Mouse (Mus musculus): ENCODE results near the gene Tmem235. TPM values are rescaled to one million over a fixed set of nuclear protein-coding genes. Genes with fewer than 3 reads are reported as not detected.
A peak's percentile ranks its signal among the peaks of the same experiment; 100 is the strongest.
"Not testable (repeated sequence)": the region's sequence is repeated elsewhere in the genome, so short reads cannot be mapped to it uniquely, and the experiment has no call there.

Tmem235 gene
- polyA plus RNA-seq, 1 experiment from 2014 or later: not detected

GRCm38 (mm10) chr11:117825333-117826101 lies 35.0 kb upstream of the Tmem235 start, which contains the start of the genes Afmid and Tk1:
Afmid (plus strand) TSS chr11:117825924.
Tk1 (minus strand) TSS chr11:117826092.
- Histone ChIP-seq H3K27me3 (no peaks in the 10 kb centered on the region), H3K9me3 (no peaks in the 10 kb centered on the region), H3K4me1 (replicated peaks) (peaks cover 39% of the 10 kb centered on the region), H3K9ac (peak within 1 kb of the TSS; percentile 37), H3K4me2 (peak within 1 kb of the TSS; percentile 67), H3K36me3 (no peaks in the 10 kb centered on the region), H3K27ac (replicated peaks) (peak within 1 kb of the TSS; percentile 54), H3K4me3 (peak within 1 kb of the TSS; percentile 39)
- WGBS: under 1% methylated on average over 34 of the region's 34 CpGs
- ATAC-seq (ENCODE audit: low FRiP score, low read depth): peak; percentile 59; the same call in 1 of the 2 replicates

GRCm38 (mm10) chr11:117826164-117826563 lies 34.4 kb upstream of the Tmem235 start:
- no peaks in the 10 kb centered on the region for H3K36me3 ChIP-seq
- H3K4me1 ChIP-seq (replicated peaks): peaks cover 39% of the 10 kb centered on the region
- no peak for ATAC-seq (ENCODE audit: low FRiP score, low read depth)
- peak overlapping the region; percentile 54 for H3K27ac ChIP-seq (replicated peaks)
- 3% methylated on average over 5 of the region's 5 CpGs for WGBS
- H3K27me3 ChIP-seq: no peaks in the 10 kb centered on the region
- no peaks in the 10 kb centered on the region for H3K9me3 ChIP-seq
- peak overlapping the region; percentile 39 for H3K4me3 ChIP-seq
- H3K9ac ChIP-seq: peak overlapping the region; percentile 37; the same call in 1 of the 2 replicates
- peak overlapping the region; percentile 67 for H3K4me2 ChIP-seq

GRCm38 (mm10) chr11:117826916-117827315 lies 33.6 kb upstream of the Tmem235 start:
- no peak overlapping the region for H3K4me3 ChIP-seq
- no peak overlapping the region for H3K27ac ChIP-seq (replicated peaks)
- no peaks in the 10 kb centered on the region for H3K9me3 ChIP-seq
- H3K9ac ChIP-seq: no peak overlapping the region
- H3K4me1 ChIP-seq (replicated peaks): peaks cover 39% of the 10 kb centered on the region
- peak overlapping the region; percentile 67; the same call in 1 of the 2 replicates for H3K4me2 ChIP-seq
- H3K36me3 ChIP-seq: no peaks in the 10 kb centered on the region
- 75% methylated on average over 8 of the region's 8 CpGs for WGBS
- ATAC-seq (ENCODE audit: low FRiP score, low read depth): no peak
- no peaks in the 10 kb centered on the region for H3K27me3 ChIP-seq

GRCm38 (mm10) chr11:117827386-117827785 lies 33.2 kb upstream of the Tmem235 start:
- H3K4me2 ChIP-seq: no peak overlapping the region
- peaks cover 44% of the 10 kb centered on the region for H3K4me1 ChIP-seq (replicated peaks)
- no peak for ATAC-seq (ENCODE audit: low FRiP score, low read depth)
- WGBS: 64% methylated on average over 3 of the region's 3 CpGs
- H3K27me3 ChIP-seq: no peaks in the 10 kb centered on the region
- no peak overlapping the region for H3K4me3 ChIP-seq
- no peak overlapping the region for H3K9ac ChIP-seq
- H3K27ac ChIP-seq (replicated peaks): no peak overlapping the region
- no peaks in the 10 kb centered on the region for H3K36me3 ChIP-seq
- H3K9me3 ChIP-seq: no peaks in the 10 kb centered on the region

- Histone ChIP-seq H3K9ac (no peak overlapping the region), H3K27ac (replicated peaks) (peak overlapping the region; percentile 54; the same call in 1 of the 2 replicates), H3K36me3 (no peaks in the 10 kb centered on the region), H3K4me1 (replicated peaks) (peaks cover 46% of the 10 kb centered on the region), H3K4me2 (no peak overlapping the region), H3K4me3 (no peak overlapping the region), H3K27me3 (no peaks in the 10 kb centered on the region), H3K9me3 (no peaks in the 10 kb centered on the region)
- no peak for ATAC-seq (ENCODE audit: low FRiP score, low read depth)
- WGBS: 79% methylated on average over 18 of the region's 18 CpGs
Measured at GRCm38 (mm10) chr11:117828149-117828887, 32.2 kb upstream of the Tmem235 start.

GRCm38 (mm10) chr11:117828888-117829604 lies 31.5 kb upstream of the Tmem235 start:
- no peak for ATAC-seq (ENCODE audit: low FRiP score, low read depth)
- 54% methylated on average over 9 of the region's 9 CpGs for WGBS
- Histone ChIP-seq H3K4me1 (replicated peaks) (peaks cover 43% of the 10 kb centered on the region), H3K9me3 (no peaks in the 10 kb centered on the region), H3K4me3 (no peak overlapping the region), H3K9ac (no peak overlapping the region), H3K4me2 (no peak overlapping the region), H3K27ac (replicated peaks) (peak overlapping the region; percentile 54), H3K27me3 (no peaks in the 10 kb centered on the region), H3K36me3 (no peaks in the 10 kb centered on the region)

GRCm38 (mm10) chr11:117829671-117830215 lies 30.8 kb upstream of the Tmem235 start:
- Histone ChIP-seq H3K9me3 (no peaks in the 10 kb centered on the region), H3K4me1 (replicated peaks) (peaks cover 38% of the 10 kb centered on the region), H3K27me3 (no peaks in the 10 kb centered on the region), H3K36me3 (no peaks in the 10 kb centered on the region), H3K4me2 (no peak overlapping the region), H3K27ac (replicated peaks) (peak overlapping the region; percentile 54), H3K9ac (no peak overlapping the region), H3K4me3 (no peak overlapping the region)
- WGBS: 75% methylated on average over 2 of the region's 2 CpGs
- ATAC-seq (ENCODE audit: low FRiP score, low read depth): no peak

GRCm38 (mm10) chr11:117830401-117830800 lies 30.2 kb upstream of the Tmem235 start:
- peaks cover 31% of the 10 kb centered on the region for H3K4me1 ChIP-seq (replicated peaks)
- no peak overlapping the region for H3K4me2 ChIP-seq
- WGBS: 71% methylated on average over 9 of the region's 9 CpGs
- no peak for ATAC-seq (ENCODE audit: low FRiP score, low read depth)
- no peak overlapping the region for H3K27ac ChIP-seq (replicated peaks)
- no peak overlapping the region for H3K9ac ChIP-seq
- H3K4me3 ChIP-seq: no peak overlapping the region
- no peaks in the 10 kb centered on the region for H3K9me3 ChIP-seq
- no peaks in the 10 kb centered on the region for H3K36me3 ChIP-seq
- no peaks in the 10 kb centered on the region for H3K27me3 ChIP-seq

- Histone ChIP-seq H3K4me1 (replicated peaks) (peaks cover 20% of the 10 kb centered on the region; the same call in 1 of the 2 replicates), H3K9ac (no peak overlapping the region), H3K36me3 (no peaks in the 10 kb centered on the region), H3K4me2 (peak overlapping the region; percentile 59), H3K27me3 (no peaks in the 10 kb centered on the region), H3K27ac (replicated peaks) (0 out of 2 replicates have a peak overlapping the region, but pooled peaks have one; percentile 19), H3K4me3 (peak overlapping the region; percentile 40), H3K9me3 (no peaks in the 10 kb centered on the region)
- 20% methylated on average over 28 of the region's 28 CpGs for WGBS
- peak; percentile 76 for ATAC-seq (ENCODE audit: low FRiP score, low read depth)
Measured at GRCm38 (mm10) chr11:117832086-117832969, 28.2 kb upstream of the Tmem235 start.

- not testable (repeated sequence) for ATAC-seq (ENCODE audit: low FRiP score, low read depth); H3K4me2 ChIP-seq; H3K27ac ChIP-seq (replicated peaks); H3K27me3 ChIP-seq; H3K4me3 ChIP-seq; H3K36me3 ChIP-seq; H3K9ac ChIP-seq; H3K9me3 ChIP-seq
- WGBS: 89% methylated on average over 6 of the region's 6 CpGs
- peaks cover 14% of the 10 kb centered on the region; the same call in 1 of the 2 replicates for H3K4me1 ChIP-seq (replicated peaks)
Measured at GRCm38 (mm10) chr11:117833509-117833908, 27.0 kb upstream of the Tmem235 start.

GRCm38 (mm10) chr11:117834086-117834485 lies 26.5 kb upstream of the Tmem235 start:
- H3K4me3 ChIP-seq: no peak overlapping the region
- 94% methylated on average over 8 of the region's 8 CpGs for WGBS
- no peak for ATAC-seq (ENCODE audit: low FRiP score, low read depth)

More at GRCm38 (mm10) chr11:117834086-117834485, 26.5 kb upstream of the Tmem235 start:
- peaks cover 10% of the 10 kb centered on the region; the same call in 1 of the 2 replicates for H3K4me1 ChIP-seq (replicated peaks)
- no peak overlapping the region for H3K27ac ChIP-seq (replicated peaks)
- H3K4me2 ChIP-seq: no peak overlapping the region
- H3K9ac ChIP-seq: no peak overlapping the region
- no peaks in the 10 kb centered on the region for H3K9me3 ChIP-seq
- no peaks in the 10 kb centered on the region for H3K36me3 ChIP-seq
- no peaks in the 10 kb centered on the region for H3K27me3 ChIP-seq

All from hindbrain, embryonic 15.5 days (tissue).